Mouse (Mus musculus) kidney, adult 9 months (tissue): ENCODE measurements around the gene Mrps9.
A peak's percentile ranks its signal among the peaks of the same experiment; 100 is the strongest.
"Not testable (repeated sequence)": the region's sequence is repeated elsewhere in the genome, so short reads cannot be mapped to it uniquely, and the experiment has no call there.

Experiments
- DNase-seq: peaks from one replicate; pipeline ENCODE4 v3.0.0; 2022

Mrps9 gene

GRCm38 (mm10) chr1:42850663-42851397, at the start of gene Mrps9:
Gene Mrps9, plus strand, starts transcription at chr1:42851233.
- DNase-seq = peak; percentile 98

GRCm38 (mm10) chr1:42813301-42813845, 37.7 kb upstream of the Mrps9 start:
- DNase-seq = no peak

- DNase-seq = no peak
Observed at GRCm38 (mm10) chr1:42814798-42815619, 36.0 kb upstream of the Mrps9 start.

GRCm38 (mm10) chr1:42851398-42851767, 350 bp downstream of the Mrps9 start:
- DNase-seq = no peak

- no peak for DNase-seq
Observed at GRCm38 (mm10) chr1:42851810-42852209, 777 bp downstream of the Mrps9 start.

GRCm38 (mm10) chr1:42864719-42865250, 13.8 kb downstream of the Mrps9 start:
- no peak for DNase-seq

GRCm38 (mm10) chr1:42865336-42865939, 14.4 kb downstream of the Mrps9 start:
- DNase-seq = no peak

GRCm38 (mm10) chr1:42865986-42866385, 15.0 kb downstream of the Mrps9 start:
- DNase-seq = no peak

GRCm38 (mm10) chr1:42867188-42867587, 16.2 kb downstream of the Mrps9 start:
- no peak for DNase-seq

- DNase-seq = no peak
Observed at GRCm38 (mm10) chr1:42874174-42874573, 23.1 kb downstream of the Mrps9 start.

GRCm38 (mm10) chr1:42875271-42875670, 24.2 kb downstream of the Mrps9 start:
- DNase-seq = no peak

- DNase-seq = no peak
Observed at GRCm38 (mm10) chr1:42876463-42877093, 25.5 kb downstream of the Mrps9 start.

- no peak for DNase-seq
Observed at GRCm38 (mm10) chr1:42877264-42877663, 26.2 kb downstream of the Mrps9 start.

- DNase-seq = no peak
Observed at GRCm38 (mm10) chr1:42878851-42879250, 27.8 kb downstream of the Mrps9 start.

GRCm38 (mm10) chr1:42882258-42882657, 31.2 kb downstream of the Mrps9 start:
- no peak for DNase-seq

GRCm38 (mm10) chr1:42883418-42883817, 32.4 kb downstream of the Mrps9 start:
- DNase-seq = not testable (repeated sequence)

GRCm38 (mm10) chr1:42887835-42888234, 36.8 kb downstream of the Mrps9 start:
- no peak for DNase-seq

- DNase-seq = no peak
Observed at GRCm38 (mm10) chr1:42888541-42889349, 37.7 kb downstream of the Mrps9 start.

- DNase-seq = no peak
Observed at GRCm38 (mm10) chr1:42889421-42889887, 38.4 kb downstream of the Mrps9 start.

GRCm38 (mm10) chr1:42894695-42895094, 43.7 kb downstream of the Mrps9 start:
- DNase-seq = no peak

- no peak for DNase-seq
Observed at GRCm38 (mm10) chr1:42905148-42905547, 54.1 kb downstream of the Mrps9 start.

- no peak for DNase-seq
Observed at GRCm38 (mm10) chr1:42906696-42907095, 55.7 kb downstream of the Mrps9 start.
